Mouse (Mus musculus) G1E-ER4 (cell line): ENCODE results near the gene Hist1h2bb. TPM values are rescaled to one million over a fixed set of nuclear protein-coding genes. Genes with fewer than 3 reads are reported as not detected.
"Not testable (repeated sequence)": the region's sequence is repeated elsewhere in the genome, so short reads cannot be mapped to it uniquely, and the experiment has no call there.

ENCODE experiments used
- GATA1 ChIP-seq: IDR thresholded peaks from one replicate; pipeline ENCODE4 v1.8.0; 2012; ENCODE audit warnings: low read length, inconsistent platforms
- polyA plus RNA-seq: library from polyadenylated mRNA; stranded (reverse); fragments of >175 nt; gene quantifications from 2 replicates; pipeline ENCODE4 v1.2.3, GENCODE M21; 2012

Gene Hist1h2bb
- polyA plus RNA-seq, 1 experiment: 10.7 TPM

DNA sequence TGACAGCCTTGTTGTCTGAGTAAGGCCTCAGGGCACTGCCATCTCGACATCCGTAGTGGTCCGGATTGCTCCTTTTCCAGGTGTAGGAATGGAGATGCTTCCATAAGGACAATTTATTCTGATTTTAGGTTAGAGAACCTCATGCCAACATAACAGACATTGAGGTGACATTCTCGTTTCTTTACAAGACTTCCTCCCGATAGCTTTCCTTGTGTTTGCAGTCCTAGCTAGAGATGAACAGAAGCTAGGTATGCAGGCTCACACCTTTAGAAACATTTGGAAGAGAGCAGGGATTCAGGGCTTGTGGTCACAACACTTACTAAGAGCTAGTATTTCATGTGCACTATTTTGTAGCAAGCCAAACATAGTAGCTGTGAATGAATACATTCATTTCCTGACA lies 3.3 kb upstream of the Hist1h2bb start:
- TF ChIP-seq GATA1: no peak

DNA sequence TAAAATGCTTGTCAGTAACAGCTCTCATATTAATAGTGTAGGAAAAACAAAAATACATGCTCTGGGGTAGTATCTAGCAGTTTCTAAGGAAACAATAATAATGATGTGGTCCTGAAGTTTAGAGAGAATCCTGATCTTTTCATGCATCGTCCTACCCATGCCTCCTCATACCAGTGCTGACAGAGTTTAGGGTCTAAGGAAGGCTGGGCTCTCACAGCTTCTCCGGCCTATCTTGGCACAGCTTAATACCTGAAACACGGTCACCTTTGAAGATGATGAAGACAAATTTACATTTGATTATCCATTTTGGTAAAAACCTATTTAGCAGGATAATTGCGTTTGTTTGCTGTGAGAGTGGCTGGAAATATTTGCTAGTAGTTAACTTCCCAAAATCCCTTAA lies 2.6 kb upstream of the Hist1h2bb start:
- TF ChIP-seq GATA1: no peak

DNA sequence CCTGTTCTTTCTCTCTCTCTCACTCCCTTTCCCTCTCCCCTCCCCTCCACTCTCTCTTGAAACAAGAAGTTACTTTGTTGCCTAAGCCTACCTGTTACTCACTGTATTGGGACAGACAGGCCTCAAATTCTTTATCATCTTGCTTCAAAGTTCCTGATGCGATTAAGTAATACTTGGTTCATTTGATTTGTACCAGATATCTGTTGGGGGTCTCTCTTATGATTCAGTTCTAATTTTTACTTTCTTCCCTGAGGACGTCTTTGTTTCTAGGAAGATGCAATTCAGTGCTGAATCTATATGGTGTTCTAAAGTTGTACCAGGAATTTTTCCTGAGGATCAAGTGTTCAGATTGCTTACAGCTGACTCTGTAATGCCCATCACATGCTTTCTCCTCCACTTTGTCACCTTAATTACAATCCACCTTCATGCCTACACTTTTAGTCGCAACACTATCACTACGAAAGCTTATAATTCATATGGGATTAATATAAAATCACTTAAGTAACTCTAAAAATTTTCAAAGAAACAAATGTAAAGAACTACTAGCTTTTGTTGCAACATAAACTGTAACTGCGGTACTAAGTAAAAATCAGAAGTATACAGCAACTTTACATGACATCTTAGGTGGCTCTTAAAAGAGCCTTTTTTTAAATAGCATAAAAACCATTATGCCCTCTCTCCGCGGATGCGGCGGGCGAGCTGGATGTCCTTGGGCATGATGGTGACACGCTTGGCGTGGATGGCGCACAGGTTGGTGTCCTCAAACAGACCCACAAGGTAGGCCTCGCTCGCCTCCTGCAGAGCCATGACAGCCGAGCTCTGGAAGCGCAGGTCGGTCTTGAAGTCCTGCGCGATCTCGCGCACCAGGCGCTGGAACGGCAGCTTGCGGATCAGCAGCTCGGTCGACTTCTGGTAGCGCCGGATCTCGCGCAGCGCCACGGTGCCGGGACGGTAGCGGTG lies 1.8 kb upstream of the Hist1h2bb start:
- TF ChIP-seq GATA1: no peak

DNA sequence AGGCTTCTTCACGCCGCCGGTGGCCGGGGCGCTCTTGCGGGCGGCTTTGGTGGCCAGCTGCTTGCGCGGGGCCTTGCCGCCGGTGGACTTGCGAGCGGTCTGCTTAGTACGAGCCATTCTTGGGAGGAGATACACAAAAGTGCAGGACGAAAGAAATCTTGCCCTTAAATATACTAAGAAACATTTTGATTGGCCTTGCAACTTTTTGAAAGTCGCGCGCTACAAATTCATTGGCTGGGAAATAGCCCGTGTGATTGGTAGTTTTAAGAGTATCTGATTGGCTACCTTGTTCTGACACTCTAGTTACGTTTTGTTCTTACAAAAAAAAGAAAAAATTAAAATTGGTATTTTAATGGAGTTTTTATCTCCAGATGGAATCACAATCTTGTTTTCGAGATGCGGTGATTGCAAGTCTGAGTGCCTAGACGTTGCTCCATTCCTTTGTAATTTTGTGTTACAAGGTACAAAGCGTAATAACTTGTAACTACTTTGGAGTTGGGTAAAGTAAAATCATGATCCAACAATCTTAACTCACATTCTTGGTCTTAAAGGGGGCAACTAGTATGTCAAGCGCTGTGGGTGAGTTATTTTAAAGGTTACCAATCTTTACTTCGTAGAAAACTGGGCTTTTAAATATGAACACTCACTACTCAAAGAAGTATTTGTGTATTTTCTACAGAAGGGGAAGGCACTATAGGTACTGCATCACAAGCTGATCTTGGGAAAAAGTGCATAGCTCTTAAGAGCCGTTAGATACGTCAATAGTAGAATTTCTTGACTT lies 963 bp upstream of the Hist1h2bb start, which contains the start of gene Hist1h3c:
TSS of gene Hist1h3c (minus strand) at position 222 of the 781 bp plus-strand sequence.
- no peak for TF ChIP-seq GATA1

DNA sequence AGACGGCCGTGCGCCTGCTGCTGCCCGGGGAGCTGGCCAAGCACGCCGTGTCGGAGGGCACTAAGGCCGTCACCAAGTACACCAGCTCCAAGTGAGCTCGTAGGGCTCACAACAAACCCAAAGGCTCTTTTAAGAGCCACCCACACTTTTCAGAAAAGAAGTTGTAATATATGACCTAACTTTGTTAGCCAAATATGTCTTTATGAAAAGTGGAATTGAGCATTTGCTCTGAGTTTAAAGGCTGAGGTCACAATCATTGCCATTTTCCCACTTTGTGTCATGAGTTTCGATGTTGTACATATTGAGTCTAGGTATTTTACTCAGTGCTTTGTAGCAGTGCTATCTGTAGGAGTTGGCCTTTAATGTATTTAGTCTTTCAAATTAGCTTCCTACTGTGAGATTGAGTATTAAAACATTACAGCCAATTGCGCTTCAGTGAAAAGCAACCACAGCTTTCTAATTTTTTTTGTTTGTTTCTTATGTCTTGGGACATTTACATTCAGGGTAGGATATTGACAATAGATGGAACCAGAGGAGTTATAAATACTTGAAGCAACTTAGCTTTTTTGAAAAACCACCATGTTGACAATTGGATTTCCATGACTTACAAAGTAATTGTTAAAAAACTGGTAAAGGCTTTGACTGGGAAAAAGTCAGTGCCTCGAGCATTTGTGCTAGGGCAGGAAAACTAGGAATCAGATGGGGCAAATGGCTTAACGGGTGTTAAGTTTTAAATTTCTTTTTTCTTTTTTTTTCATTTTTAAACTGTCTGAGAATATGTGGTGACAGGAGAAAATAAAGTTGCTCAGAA lies 752 bp downstream of the Hist1h2bb start:
- TF ChIP-seq GATA1: no peak

DNA sequence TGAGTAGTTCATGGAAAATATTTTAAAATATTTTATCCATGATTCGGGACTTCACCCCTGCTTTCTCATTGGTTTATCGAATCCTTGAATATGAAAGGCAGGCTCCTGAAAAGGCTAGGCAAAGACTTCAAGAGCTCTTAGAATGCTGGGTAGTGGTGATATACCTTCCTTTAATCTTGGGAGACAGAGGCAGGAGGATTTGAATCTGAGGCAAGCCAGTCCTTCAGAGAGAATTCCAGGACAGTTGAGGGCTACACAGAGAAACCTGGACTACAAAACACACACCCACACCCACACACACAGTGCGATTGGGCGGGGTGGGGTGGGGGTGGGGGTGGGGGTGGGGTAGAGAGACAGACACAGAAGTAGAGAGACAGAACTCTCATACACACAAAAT lies 1.4 kb downstream of the Hist1h2bb start:
- no peak for TF ChIP-seq GATA1

DNA sequence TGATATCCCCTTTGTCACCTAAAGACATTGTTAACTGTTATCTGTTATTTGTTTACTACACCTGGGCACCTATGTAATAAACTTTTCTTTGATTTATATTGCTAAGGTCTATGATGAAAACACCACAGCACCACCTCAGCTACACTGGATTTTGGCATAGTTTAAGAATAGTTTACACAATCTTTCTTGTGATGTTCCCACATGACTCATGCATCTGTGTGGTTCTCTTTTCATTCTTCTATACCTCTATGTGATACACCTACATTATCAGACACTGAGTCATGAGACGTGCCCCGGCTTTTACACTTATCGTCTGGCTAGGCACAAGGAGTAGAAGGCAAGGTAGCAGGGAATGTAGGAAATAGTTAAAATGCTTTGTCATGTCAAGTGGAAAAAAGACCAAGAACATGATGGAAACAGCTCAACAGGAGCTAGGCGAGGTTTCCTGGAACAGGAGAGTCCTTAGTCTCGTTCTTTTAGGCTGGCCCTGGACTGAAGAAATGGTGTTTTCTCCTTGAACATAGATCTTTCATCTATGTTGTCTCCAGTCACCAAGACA lies 3.1 kb downstream of the Hist1h2bb start:
- TF ChIP-seq GATA1: no peak

DNA sequence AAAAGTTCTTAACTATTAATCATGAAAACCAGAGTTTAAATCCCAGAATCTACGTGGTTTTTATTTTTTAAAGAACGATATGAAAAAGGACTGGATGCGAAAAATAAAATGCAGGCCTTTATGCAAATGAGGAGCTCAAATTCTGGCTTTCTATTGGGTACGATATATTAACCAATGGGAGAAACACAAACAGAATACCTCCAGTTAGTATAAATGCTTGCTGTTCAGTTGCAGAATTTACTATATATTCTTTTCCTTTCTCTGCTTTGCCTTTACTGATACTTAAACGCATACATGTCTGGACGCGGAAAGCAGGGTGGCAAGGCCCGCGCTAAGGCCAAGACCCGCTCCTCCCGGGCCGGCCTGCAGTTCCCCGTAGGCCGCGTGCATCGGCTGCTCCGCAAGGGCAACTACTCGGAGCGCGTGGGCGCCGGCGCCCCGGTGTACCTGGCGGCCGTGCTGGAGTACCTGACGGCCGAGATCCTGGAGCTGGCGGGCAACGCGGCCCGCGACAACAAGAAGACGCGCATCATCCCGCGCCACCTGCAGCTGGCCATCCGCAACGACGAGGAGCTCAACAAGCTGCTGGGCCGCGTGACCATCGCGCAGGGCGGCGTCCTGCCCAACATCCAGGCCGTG lies 4.4 kb downstream of the Hist1h2bb start, which contains the start of gene Hist1h2ab:
TSS of gene Hist1h2ab (plus strand) at position 288 of the 639 bp plus-strand sequence.
- TF ChIP-seq GATA1: not testable (repeated sequence)

DNA sequence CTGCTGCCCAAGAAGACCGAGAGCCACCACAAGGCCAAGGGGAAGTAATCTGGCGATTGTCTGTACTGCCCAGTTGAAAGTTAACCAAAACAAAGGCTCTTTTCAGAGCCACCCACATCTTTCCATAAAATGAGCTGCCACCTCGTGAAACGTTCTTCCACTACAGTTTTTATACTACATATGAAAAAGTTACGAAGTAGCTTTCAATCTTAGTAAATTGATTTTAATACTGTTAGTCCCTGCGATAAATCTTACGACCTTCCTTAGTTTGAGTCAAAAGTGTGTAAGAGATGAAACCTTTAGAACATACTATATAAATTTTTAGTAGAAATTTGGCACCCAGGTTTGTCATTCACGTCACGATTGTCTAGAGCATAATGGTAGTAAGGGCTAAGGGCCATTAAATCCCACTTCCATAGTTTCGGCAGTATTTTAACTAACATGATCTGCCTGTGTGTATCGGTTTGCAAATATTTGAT lies 5.0 kb downstream of the Hist1h2bb start:
- TF ChIP-seq GATA1: no peak

DNA sequence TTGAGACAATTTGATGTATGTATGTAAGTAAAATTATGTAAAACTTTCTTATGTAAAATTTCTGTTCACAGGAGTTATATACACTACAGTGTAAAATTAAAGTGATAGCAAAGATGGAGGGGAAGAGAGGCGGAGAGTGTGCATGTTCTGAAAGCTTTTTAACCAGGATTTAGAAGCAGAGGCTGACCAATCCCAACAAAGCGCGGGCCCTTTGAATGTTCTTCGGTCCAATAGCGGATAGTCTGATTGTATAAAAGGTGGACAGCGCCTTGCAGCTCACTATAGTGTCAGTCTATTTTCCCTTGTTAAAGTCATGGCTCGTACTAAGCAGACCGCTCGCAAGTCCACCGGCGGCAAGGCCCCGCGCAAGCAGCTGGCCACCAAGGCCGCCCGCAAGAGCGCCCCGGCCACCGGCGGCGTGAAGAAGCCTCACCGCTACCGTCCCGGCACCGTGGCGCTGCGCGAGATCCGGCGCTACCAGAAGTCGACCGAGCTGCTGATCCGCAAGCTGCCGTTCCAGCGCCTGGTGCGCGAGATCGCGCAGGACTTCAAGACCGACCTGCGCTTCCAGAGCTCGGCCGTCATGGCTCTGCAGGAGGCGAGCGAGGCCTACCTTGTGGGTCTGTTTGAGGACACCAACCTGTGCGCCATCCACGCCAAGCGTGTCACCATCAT lies 5.7 kb downstream of the Hist1h2bb start, which contains the start of gene Hist1h3b:
TSS of gene Hist1h3b (plus strand) at position 201 of the 675 bp plus-strand sequence.
- not testable (repeated sequence) for TF ChIP-seq GATA1

DNA sequence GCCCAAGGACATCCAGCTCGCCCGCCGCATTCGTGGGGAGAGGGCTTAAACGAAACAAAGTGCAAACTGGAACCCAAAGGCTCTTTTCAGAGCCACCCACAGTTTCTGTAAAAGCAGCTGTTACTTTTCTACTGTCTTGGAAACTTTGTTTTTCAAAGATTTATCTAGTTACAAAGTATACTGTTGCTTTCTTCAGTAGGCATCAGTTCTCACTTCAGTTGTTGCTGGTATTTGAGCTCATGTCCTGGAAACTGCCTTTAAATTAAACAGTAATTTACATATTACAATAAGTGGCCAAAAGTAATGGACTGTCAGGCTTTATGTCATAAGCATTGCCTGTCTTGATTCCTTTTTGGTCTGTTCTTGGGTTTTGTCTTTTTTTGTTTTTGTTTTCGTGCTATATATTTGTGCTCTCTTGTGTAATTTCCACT lies 6.2 kb downstream of the Hist1h2bb start:
- TF ChIP-seq GATA1: no peak

DNA sequence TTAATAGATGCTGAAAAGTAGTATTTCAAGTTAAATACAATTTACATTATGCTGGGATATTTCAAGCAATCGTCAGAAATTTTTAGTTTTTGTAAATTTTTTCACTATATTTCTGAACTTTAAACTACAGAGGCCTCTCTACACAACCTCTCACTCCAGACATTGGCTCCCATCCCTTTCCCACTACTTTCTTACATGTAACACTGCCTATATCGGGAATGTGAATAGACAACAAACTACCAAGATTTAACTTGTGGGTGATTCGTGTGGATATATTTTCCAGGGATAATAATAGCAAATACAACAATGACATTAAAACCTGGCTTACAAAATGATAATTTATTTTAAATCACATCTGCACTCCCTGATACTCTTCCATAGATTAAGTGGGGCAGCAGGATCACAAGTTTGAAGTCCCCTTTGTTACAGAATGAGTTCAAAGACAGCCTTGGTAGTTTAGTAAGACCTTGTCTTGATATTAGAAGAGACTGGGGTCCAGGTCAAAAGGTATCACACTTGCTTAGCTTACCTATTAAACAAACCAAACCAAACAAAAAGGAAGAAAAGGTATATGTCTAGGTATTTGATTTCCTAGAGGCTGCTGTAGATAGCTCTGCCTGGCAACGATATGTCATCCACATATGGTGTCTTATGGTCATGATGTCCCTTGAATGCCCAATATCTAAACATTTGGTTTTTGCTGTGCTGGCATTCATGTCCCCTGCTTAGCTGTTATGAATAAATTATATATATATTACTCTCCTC lies 7.0 kb downstream of the Hist1h2bb start:
- no peak for TF ChIP-seq GATA1

DNA sequence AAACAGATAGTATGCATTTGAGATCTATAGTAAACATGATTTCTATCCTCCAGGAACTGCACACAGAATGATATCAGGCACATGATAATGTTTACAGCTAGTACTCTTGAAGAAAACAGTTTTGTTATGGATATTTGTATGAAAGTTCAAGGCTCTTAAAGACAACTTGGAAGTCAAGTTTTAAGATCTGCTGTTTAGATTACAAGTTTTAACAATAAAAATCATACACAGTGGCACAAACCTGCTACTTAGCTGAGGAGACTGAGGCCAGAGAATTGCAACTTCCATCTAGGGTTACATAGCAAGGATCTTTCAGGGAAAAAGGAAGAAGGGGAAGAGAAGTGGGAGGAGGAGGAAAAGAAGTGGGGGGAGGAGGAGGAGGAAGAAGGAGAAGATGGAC lies 8.5 kb downstream of the Hist1h2bb start:
- no peak for TF ChIP-seq GATA1

DNA sequence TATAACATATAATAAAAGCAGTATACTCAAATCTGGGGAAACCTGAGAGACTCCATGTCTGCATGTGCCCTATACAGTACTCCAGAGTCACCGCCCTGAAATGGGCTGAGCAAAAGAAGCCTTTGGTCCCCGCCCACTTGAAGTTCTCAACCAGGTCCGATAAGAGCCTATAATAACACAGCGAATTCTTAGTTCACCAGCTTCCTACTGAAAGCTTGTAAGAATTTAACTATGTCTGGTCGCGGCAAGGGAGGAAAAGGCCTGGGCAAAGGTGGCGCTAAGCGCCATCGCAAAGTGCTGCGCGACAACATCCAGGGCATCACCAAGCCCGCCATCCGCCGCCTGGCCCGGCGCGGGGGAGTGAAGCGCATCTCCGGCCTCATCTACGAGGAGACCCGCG lies 10.3 kb downstream of the Hist1h2bb start, which contains the start of gene Hist1h4b:
TSS of gene Hist1h4b (plus strand) at position 224 of the 400 bp plus-strand sequence.
- TF ChIP-seq GATA1: no peak
